Mouse (Mus musculus) G1E (cell line): ENCODE data around the gene Higd1a.

Source experiments
- CTCF ChIP-seq: IDR thresholded peaks from 2 replicates; pipeline ENCODE4 v1.5.1; 2012; ENCODE audit warnings: low read depth, low read length, inconsistent platforms, mixed read lengths
- GATA1 ChIP-seq: IDR thresholded peaks from 2 replicates; pipeline ENCODE4 v1.6.1; 2012; ENCODE audit warnings: borderline replicate concordance, low read length, inconsistent platforms, mixed read lengths
- TAL1 ChIP-seq: conservative IDR thresholded peaks from 2 replicates; pipeline ENCODE4 v1.6.1; 2012; ENCODE audit warnings: low read depth, low read length, inconsistent platforms, mixed read lengths

DNA sequence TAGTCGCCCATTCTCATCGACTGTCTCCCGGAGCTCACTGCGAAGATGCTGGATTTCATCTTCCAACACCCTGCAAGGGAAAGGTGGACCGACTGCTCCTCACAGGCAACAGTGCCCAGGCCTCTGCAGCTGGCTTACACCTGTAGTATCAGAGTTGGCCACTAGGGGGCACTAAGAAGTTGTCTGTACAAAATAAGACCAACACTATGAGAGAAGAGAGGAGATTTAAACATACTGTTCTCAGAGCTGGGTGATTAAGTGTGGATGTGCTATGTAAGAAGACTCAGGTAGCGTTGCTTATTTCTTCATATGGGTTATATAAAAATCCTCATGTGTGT lies 27.2 kb downstream of the Higd1a start:
- no peak for TF ChIP-seq GATA1
- TF ChIP-seq CTCF: peak; percentile 29; the same call in 1 of the 2 replicates
- TF ChIP-seq TAL1: no peak
